Mouse (Mus musculus) cerebellum, adult 18-20 months (tissue): ENCODE measurements around the gene Zfp287.
"Not testable (repeated sequence)": the region's sequence is repeated elsewhere in the genome, so short reads cannot be mapped to it uniquely, and the experiment has no call there.

Source experiments
- DNase-seq, 2 experiments: peaks; one replicate each; pipeline ENCODE4 v3.0.0; 2021

Gene Zfp287

GRCm38 (mm10) chr11:62731311-62732021 lies at the start of gene Zfp287:
TSS of gene Zfp287 (minus strand) at chr11:62731905.
- DNase-seq = peak; percentile 95 to 96

- no peak for DNase-seq
These were observed 44.8 kb upstream of the Zfp287 start for GRCm38 (mm10) chr11:62776510-62776909.

- no peak for DNase-seq
These were observed 29.2 kb upstream of the Zfp287 start for GRCm38 (mm10) chr11:62760755-62761457.

- DNase-seq = no peak
These were observed 26.8 kb upstream of the Zfp287 start for GRCm38 (mm10) chr11:62758491-62758890.

- DNase-seq = no peak
These were observed 26.2 kb upstream of the Zfp287 start for GRCm38 (mm10) chr11:62757906-62758305.

GRCm38 (mm10) chr11:62757143-62757507 lies 25.4 kb upstream of the Zfp287 start:
- no peak for DNase-seq

GRCm38 (mm10) chr11:62756456-62757142 lies 24.9 kb upstream of the Zfp287 start:
- DNase-seq = peak; percentile 99

- no peak for DNase-seq
These were observed 21.1 kb upstream of the Zfp287 start, which contains the start of gene Gm10428 for GRCm38 (mm10) chr11:62752780-62753179. TSS of gene Gm10428 (plus strand) at chr11:62753100.

- no peak for DNase-seq
These were observed 20.5 kb upstream of the Zfp287 start for GRCm38 (mm10) chr11:62752191-62752590.

- not testable (repeated sequence) for DNase-seq
These were observed 17.7 kb upstream of the Zfp287 start for GRCm38 (mm10) chr11:62749445-62749844.

GRCm38 (mm10) chr11:62748062-62748461 lies 16.4 kb upstream of the Zfp287 start:
- DNase-seq = no peak

GRCm38 (mm10) chr11:62747227-62747626 lies 15.5 kb upstream of the Zfp287 start:
- no peak for DNase-seq

- peak; percentile 87 to 88 for DNase-seq
These were observed 14.4 kb upstream of the Zfp287 start for GRCm38 (mm10) chr11:62746001-62746533.

- DNase-seq = peak; percentile 79 to 80
These were observed 12.4 kb upstream of the Zfp287 start for GRCm38 (mm10) chr11:62744103-62744502.

GRCm38 (mm10) chr11:62742261-62742957 lies 10.7 kb upstream of the Zfp287 start:
- no peak for DNase-seq

GRCm38 (mm10) chr11:62741186-62741585 lies 9.5 kb upstream of the Zfp287 start:
- DNase-seq = no peak

GRCm38 (mm10) chr11:62732665-62733064 lies 960 bp upstream of the Zfp287 start:
- DNase-seq = no peak

GRCm38 (mm10) chr11:62732022-62732387 lies 300 bp upstream of the Zfp287 start:
- no peak for DNase-seq

- DNase-seq = no peak
These were observed 3.4 kb downstream of the Zfp287 start for GRCm38 (mm10) chr11:62728276-62728675.

- DNase-seq = no peak
These were observed 21.0 kb downstream of the Zfp287 start for GRCm38 (mm10) chr11:62710657-62711056.

- DNase-seq = no peak
These were observed 23.5 kb downstream of the Zfp287 start for GRCm38 (mm10) chr11:62708252-62708651.

GRCm38 (mm10) chr11:62706141-62706540 lies 25.6 kb downstream of the Zfp287 start:
- no peak for DNase-seq

GRCm38 (mm10) chr11:62701218-62701617 lies 30.5 kb downstream of the Zfp287 start:
- no peak for DNase-seq
